Comparison of ENCODE assay signal across 7 mouse cellular contexts in the genomic region with DNA sequence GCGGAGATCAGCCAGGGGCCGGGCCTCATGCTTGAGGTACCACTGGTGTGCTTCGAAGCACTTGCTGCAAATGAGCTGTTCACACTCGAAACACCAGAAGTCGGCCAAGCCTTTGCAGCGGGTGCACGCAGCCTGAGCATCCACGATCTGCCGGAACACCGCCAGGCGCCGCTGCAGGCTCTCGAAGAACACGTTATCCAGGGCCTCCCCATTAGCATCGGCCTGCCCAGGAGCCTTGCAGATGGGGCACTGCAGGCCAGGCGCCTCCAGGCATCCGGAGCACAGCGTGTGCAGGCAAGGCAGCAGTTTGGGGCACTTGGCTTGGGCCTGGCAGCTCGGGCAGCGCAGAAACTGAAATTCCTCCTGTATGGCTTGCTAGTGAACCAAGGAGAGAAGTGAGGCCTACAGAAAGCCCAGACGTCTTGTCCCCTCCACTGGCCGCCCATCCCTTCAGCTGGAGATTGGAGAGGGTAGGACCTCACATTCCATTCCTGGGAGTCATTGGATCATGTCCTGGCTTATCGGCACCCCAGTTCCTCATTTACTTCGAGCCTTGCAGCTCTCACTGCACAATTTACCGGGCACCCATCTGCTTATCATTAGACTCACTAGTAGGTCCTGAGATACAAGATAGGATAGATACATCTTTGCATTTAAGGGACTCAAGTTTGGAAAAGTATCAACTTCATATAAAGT. TPM values are rescaled to one million over a fixed set of nuclear protein-coding genes. Genes with fewer than 3 reads are reported as not detected.
DNase-seq lines count a peak whose midpoint lies in the region; ATAC-seq and TF ChIP-seq lines count a peak whose summit lies in the region.

No protein-coding gene starts in this region.

- H3K27me3 ChIP-seq in embryonic facial prominence, embryonic 12.5 days, result no peaks in the 10 kb centered on the region
- no peaks in the 10 kb centered on the region for H3K27me3 ChIP-seq in kidney, adult 2 months (replicated peaks; ENCODE audit: control insufficient read depth, insufficient read depth, low read length)
- no peaks in the 10 kb centered on the region for H3K27me3 ChIP-seq in limb, embryonic 11.5 days (ENCODE audit: control insufficient read depth, insufficient read depth, low read length)
- H3K27me3 ChIP-seq in midbrain, embryonic 13.5 days, result no peaks in the 10 kb centered on the region

- 11% methylated on average over 25 of the region's 25 CpGs for WGBS in embryonic facial prominence, embryonic 12.5 days
- 8% methylated on average over 25 of the region's 25 CpGs for WGBS in kidney, adult 2 months
- WGBS in limb, embryonic 11.5 days, result 9% methylated on average over 25 of the region's 25 CpGs
- WGBS in midbrain, embryonic 13.5 days, result 14% methylated on average over 25 of the region's 25 CpGs

- H3K27ac ChIP-seq in embryonic facial prominence, embryonic 12.5 days, result peak overlapping the region; percentile 54; the same call in 1 of the 2 replicates
- H3K27ac ChIP-seq in kidney, adult 2 months (ENCODE audit: insufficient read depth, low read depth, low read length), result peak overlapping the region; percentile 55
- no peak overlapping the region for H3K27ac ChIP-seq in limb, embryonic 11.5 days (replicated peaks; ENCODE audit: low read depth, low read length)
- no peak overlapping the region for H3K27ac ChIP-seq in midbrain, embryonic 13.5 days

- H3K4me1 ChIP-seq in embryonic facial prominence, embryonic 12.5 days, result peaks cover 25% of the 10 kb centered on the region
- peaks cover 14% of the 10 kb centered on the region; the same call in 1 of the 2 replicates for H3K4me1 ChIP-seq in kidney, adult 2 months (ENCODE audit: control insufficient read depth, insufficient read depth, low read length)
- H3K4me1 ChIP-seq in limb, embryonic 11.5 days (ENCODE audit: control insufficient read depth, insufficient read depth, low read length), result peaks cover 19% of the 10 kb centered on the region
- H3K4me1 ChIP-seq in midbrain, embryonic 13.5 days (replicated peaks), result peaks cover 33% of the 10 kb centered on the region

- ATAC-seq in embryonic facial prominence, embryonic 12.5 days (ENCODE audit: insufficient number of reproducible peaks, insufficient read depth, low FRiP score, low TSS enrichment), result no peak; the same call in 1 of the 2 replicates
- 0 out of 2 replicates have a peak, but pooled peaks have one; percentile 67 for ATAC-seq in limb, embryonic 11.5 days (ENCODE audit: insufficient number of reproducible peaks, low FRiP score, low TSS enrichment, low read depth)
- ATAC-seq in midbrain, embryonic 13.5 days, result peak; percentile 85

- peak; percentile 93 for DNase-seq in adrenal gland, postnatal 14 days
- peak; percentile 87 to 88 for DNase-seq in heart, adult 18-20 months
- DNase-seq in kidney, adult 2 months, result peak; percentile 89
- peak; percentile 89 for DNase-seq in limb, embryonic 11.5 days (ENCODE audit: low spot score)
- DNase-seq in spleen, adult 18-20 months, result peak; percentile 80 to 87

- H3K9me3 ChIP-seq in embryonic facial prominence, embryonic 12.5 days, result no peaks in the 10 kb centered on the region
- H3K9me3 ChIP-seq in limb, embryonic 11.5 days (ENCODE audit: control insufficient read depth, low read length), result no peaks in the 10 kb centered on the region
- H3K9me3 ChIP-seq in midbrain, embryonic 13.5 days, result no peaks in the 10 kb centered on the region

- H3K4me3 ChIP-seq in embryonic facial prominence, embryonic 12.5 days, result peak overlapping the region; percentile 29
- H3K4me3 ChIP-seq in kidney, adult 2 months (ENCODE audit: insufficient read depth, low read depth, low read length), result peak overlapping the region; percentile 14; the same call in 1 of the 2 replicates
- H3K4me3 ChIP-seq in limb, embryonic 11.5 days (ENCODE audit: low read depth, low read length), result no peak overlapping the region
- H3K4me3 ChIP-seq in midbrain, embryonic 13.5 days (replicated peaks), result 0 out of 2 replicates have a peak overlapping the region, but pooled peaks have one; percentile 8

- peak overlapping the region; percentile 60 for H3K9ac ChIP-seq in embryonic facial prominence, embryonic 12.5 days
- peak overlapping the region; percentile 46 for H3K9ac ChIP-seq in limb, embryonic 11.5 days (ENCODE audit: low read length)
- H3K9ac ChIP-seq in midbrain, embryonic 13.5 days (replicated peaks), result peak overlapping the region; percentile 58

- no peaks in the 10 kb centered on the region for H3K36me3 ChIP-seq in embryonic facial prominence, embryonic 12.5 days
- no peaks in the 10 kb centered on the region for H3K36me3 ChIP-seq in kidney, adult 2 months (ENCODE audit: control insufficient read depth, insufficient read depth, low read length)
- H3K36me3 ChIP-seq in limb, embryonic 11.5 days (ENCODE audit: control insufficient read depth, insufficient read depth, low read length), result no peaks in the 10 kb centered on the region
- no peaks in the 10 kb centered on the region for H3K36me3 ChIP-seq in midbrain, embryonic 13.5 days

- TF ChIP-seq CTCF in kidney, adult 2 months (conservative IDR thresholded peaks at IDR 0.05; ENCODE audit: insufficient read depth, insufficient read length, low read depth, low read length), result peak; percentile 71

- peak overlapping the region; percentile 55 for H3K4me2 ChIP-seq in embryonic facial prominence, embryonic 12.5 days (replicated peaks)
- H3K4me2 ChIP-seq in limb, embryonic 11.5 days (ENCODE audit: low read depth, severe bottlenecking), result peak overlapping the region; percentile 39; the same call in 1 of the 2 replicates
- H3K4me2 ChIP-seq in midbrain, embryonic 13.5 days (replicated peaks), result peak overlapping the region; percentile 41

- no peak for TF ChIP-seq POLR2A in kidney, adult 2 months (IDR thresholded peaks at IDR 0.05; ENCODE audit: low read depth, low read length)

RNA-seq across cellular contexts. Expression of a gene that starts 2.4 kb away (rescaled TPM):
- 21.4 and 26.8 TPM in 2 replicates for total RNA-seq in adrenal gland, postnatal 14 days (2021)
- 14.0 and 16.0 TPM in 2 replicates for polyA plus RNA-seq in embryonic facial prominence, embryonic 12.5 days (2016; fragmentation: Nextera tagmentation; extraction: Ambion mirVana)
- total RNA-seq in heart, adult 18-20 months (2021), result 1 to 10 TPM; 8.1 to 8.8 TPM
- polyA plus RNA-seq in kidney, adult 2 months (2012; rRNA removed), result 27.0 and 27.6 TPM in 2 replicates
- polyA plus RNA-seq in limb, embryonic 11.5 days (2014; fragmentation: Nextera tagmentation; extraction: Ambion mirVana), result 18.7 and 19.6 TPM in 2 replicates
- polyA plus RNA-seq in midbrain, embryonic 13.5 days (2015; fragmentation: Nextera tagmentation; extraction: Ambion mirVana), result 4.1 and 4.8 TPM in 2 replicates

RNA-seq across cellular contexts. Expression of a gene that starts 5.8 kb away (rescaled TPM):
- 13.4 and 18.8 TPM in 2 replicates for total RNA-seq in adrenal gland, postnatal 14 days (2021)
- 40.9 and 44.2 TPM in 2 replicates for polyA plus RNA-seq in embryonic facial prominence, embryonic 12.5 days (2016; fragmentation: Nextera tagmentation; extraction: Ambion mirVana)
- total RNA-seq in heart, adult 18-20 months (2021), result 10 to 100 TPM; 10.2 to 10.5 TPM
- polyA plus RNA-seq in kidney, adult 2 months (2012; rRNA removed), result 32.5 and 32.6 TPM in 2 replicates
- polyA plus RNA-seq in limb, embryonic 11.5 days (2014; fragmentation: Nextera tagmentation; extraction: Ambion mirVana), result 19.2 and 24.3 TPM in 2 replicates
- 94.8 and 97.2 TPM in 2 replicates for polyA plus RNA-seq in midbrain, embryonic 13.5 days (2015; fragmentation: Nextera tagmentation; extraction: Ambion mirVana)

RNA-seq across cellular contexts. Expression of a gene that starts 43.1 kb away (rescaled TPM):
- total RNA-seq in adrenal gland, postnatal 14 days (2021), result 2.2 and 6.2 TPM in 2 replicates
- 5.3 and 7.3 TPM in 2 replicates for polyA plus RNA-seq in embryonic facial prominence, embryonic 12.5 days (2016; fragmentation: Nextera tagmentation; extraction: Ambion mirVana)
- 1 to 10 TPM in 1 of 2 experiments, under 1 TPM in 1; 0.42 to 1.7 TPM for total RNA-seq in heart, adult 18-20 months (2021)
- 0.75 and 1.7 TPM in 2 replicates for polyA plus RNA-seq in kidney, adult 2 months (2012; rRNA removed)
- polyA plus RNA-seq in limb, embryonic 11.5 days (2014; fragmentation: Nextera tagmentation; extraction: Ambion mirVana), result 0.48 and 0.60 TPM in 2 replicates
- 36.8 and 51.7 TPM in 2 replicates for polyA plus RNA-seq in midbrain, embryonic 13.5 days (2015; fragmentation: Nextera tagmentation; extraction: Ambion mirVana)

RNA-seq across cellular contexts. Expression of a gene that starts 43.1 kb away (rescaled TPM):
- total RNA-seq in adrenal gland, postnatal 14 days (2021), result 28.0 and 29.1 TPM in 2 replicates
- polyA plus RNA-seq in embryonic facial prominence, embryonic 12.5 days (2016; fragmentation: Nextera tagmentation; extraction: Ambion mirVana), result 88.0 and 95.6 TPM in 2 replicates
- 10 to 100 TPM; 19.2 to 19.8 TPM for total RNA-seq in heart, adult 18-20 months (2021)
- 32.0 and 41.7 TPM in 2 replicates for polyA plus RNA-seq in kidney, adult 2 months (2012; rRNA removed)
- 30.8 and 37.6 TPM in 2 replicates for polyA plus RNA-seq in limb, embryonic 11.5 days (2014; fragmentation: Nextera tagmentation; extraction: Ambion mirVana)
- 21.4 and 25.3 TPM in 2 replicates for polyA plus RNA-seq in midbrain, embryonic 13.5 days (2015; fragmentation: Nextera tagmentation; extraction: Ambion mirVana)

Comparison
In these comparisons a context has a peak if more than half of its experiments do, and no peak if none do; other contexts are left out.
1. H3K27ac ChIP-seq: peak in embryonic facial prominence, embryonic 12.5 days (single experiment) and kidney, adult 2 months (single experiment); none in limb, embryonic 11.5 days (single experiment) and midbrain, embryonic 13.5 days (single experiment).
2. Peak in every context shown above with its lines, with median percentiles within 50 percentile points of each other: DNase-seq, H3K4me2 ChIP-seq and H3K9ac ChIP-seq.